9 mouse cellular contexts compared by ENCODE assay signal in the genomic region with DNA sequence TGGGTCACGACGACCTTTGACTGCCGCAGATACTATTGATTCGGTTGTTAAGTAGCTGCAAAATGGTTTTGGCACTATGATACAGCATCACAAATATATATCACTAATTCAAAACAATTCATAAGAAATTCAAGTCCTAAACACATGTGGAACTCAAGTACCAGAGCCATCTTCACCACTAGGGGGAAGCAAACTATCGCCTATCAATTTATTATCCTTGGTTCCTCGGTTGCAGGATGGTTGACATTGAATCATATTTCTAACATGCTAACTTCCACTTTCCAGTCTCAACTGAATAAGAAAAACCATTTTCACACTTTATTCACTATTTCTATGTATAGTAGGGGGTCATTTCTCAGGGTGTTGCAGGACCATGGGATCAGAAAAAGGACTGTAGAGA. TPM values are rescaled to one million over a fixed set of nuclear protein-coding genes. Genes with fewer than 3 reads are reported as not detected.
DNase-seq lines count a peak whose midpoint lies in the region; ATAC-seq and TF ChIP-seq lines count a peak whose summit lies in the region.
"Had no signal": no experiment of that assay in that cellular context is flagged by ENCODE, and none has a peak within 500 bp of the region (broad histone marks: within the 10 kb centered on the region; RNA-seq: fewer than 3 reads in every experiment).

No protein-coding gene starts in this region.

- no peaks in the 10 kb centered on the region for H3K9me3 ChIP-seq in E14TG2a.4 (ENCODE audit: low read length)
- no peaks in the 10 kb centered on the region for H3K9me3 ChIP-seq in midbrain, embryonic 16.5 days (replicated peaks; ENCODE audit: control insufficient read depth, low read length, poor library complexity, severe bottlenecking)

- no peak overlapping the region for H3K4me2 ChIP-seq in midbrain, embryonic 16.5 days (ENCODE audit: low read length)

- no peak overlapping the region for H3K4me3 ChIP-seq in kidney, adult 2 months (ENCODE audit: insufficient read depth, low read depth, low read length)
- no peak overlapping the region for H3K4me3 ChIP-seq in E14TG2a.4 (replicated peaks; ENCODE audit: low read length)
- H3K4me3 ChIP-seq in midbrain, embryonic 16.5 days (ENCODE audit: low read depth, low read length) = no peak overlapping the region

- peak; percentile 80 for DNase-seq in kidney, adult 2 months
- no peak for DNase-seq in kidney, adult 11 months
- DNase-seq in cerebellum, adult 11 months = peak; percentile 28
- peak; percentile 76 for DNase-seq in layer of hippocampus, adult 9-11 months
- DNase-seq in ovary, postnatal 10 days (ENCODE audit: low spot score) = no peak

- H3K9ac ChIP-seq in midbrain, embryonic 16.5 days (ENCODE audit: low read depth, low read length) = no peak overlapping the region

- H3K27ac ChIP-seq in kidney, adult 2 months (ENCODE audit: insufficient read depth, low read depth, low read length) = no peak overlapping the region
- no peak overlapping the region for H3K27ac ChIP-seq in midbrain, embryonic 16.5 days (ENCODE audit: low read length)

- TF ChIP-seq POLR2A in kidney, adult 2 months (IDR thresholded peaks at IDR 0.05; ENCODE audit: low read depth, low read length) = no peak

- TF ChIP-seq CTCF in kidney, adult 2 months (conservative IDR thresholded peaks at IDR 0.05; ENCODE audit: insufficient read depth, insufficient read length, low read depth, low read length) = peak; percentile 48
- TF ChIP-seq CTCF in E14TG2a.4 (conservative IDR thresholded peaks at IDR 0.05; ENCODE audit: low read length) = peak; percentile 71

- no peaks in the 10 kb centered on the region for H3K36me3 ChIP-seq in kidney, adult 2 months (ENCODE audit: control insufficient read depth, insufficient read depth, low read length)
- H3K36me3 ChIP-seq in E14TG2a.4 (ENCODE audit: insufficient read depth, low read length) = no peaks in the 10 kb centered on the region
- no peaks in the 10 kb centered on the region for H3K36me3 ChIP-seq in midbrain, embryonic 16.5 days (ENCODE audit: control insufficient read depth, insufficient read depth, low read length)

- peak; percentile 85 for ATAC-seq in granulocyte monocyte progenitor cell, adult 5-6 weeks (replicated peaks; ENCODE audit: poor library complexity, severe bottlenecking)
- ATAC-seq in midbrain, embryonic 16.5 days = peak; percentile 66; the same call in 1 of the 2 replicates

- H3K27me3 ChIP-seq in kidney, adult 2 months (replicated peaks; ENCODE audit: control insufficient read depth, insufficient read depth, low read length) = no peaks in the 10 kb centered on the region
- peaks cover 12% of the 10 kb centered on the region for H3K27me3 ChIP-seq in E14TG2a.4 (ENCODE audit: insufficient read depth, low read length)
- H3K27me3 ChIP-seq in midbrain, embryonic 16.5 days (ENCODE audit: control insufficient read depth, insufficient read depth, low read depth, low read length) = no peaks in the 10 kb centered on the region

- WGBS in kidney, adult 2 months = 20% methylated on average over 6 of the region's 6 CpGs
- 26% methylated on average over 6 of the region's 6 CpGs for WGBS in midbrain, embryonic 16.5 days

- H3K4me1 ChIP-seq in kidney, adult 2 months (ENCODE audit: control insufficient read depth, insufficient read depth, low read length) = no peaks in the 10 kb centered on the region
- no peaks in the 10 kb centered on the region for H3K4me1 ChIP-seq in E14TG2a.4 (replicated peaks; ENCODE audit: low read depth, low read length)
- no peaks in the 10 kb centered on the region; the same call in 1 of the 2 replicates for H3K4me1 ChIP-seq in midbrain, embryonic 16.5 days (ENCODE audit: control insufficient read depth, insufficient read depth, low read length)

RNA-seq across cellular contexts. Expression of a gene that starts 19.0 kb away (rescaled TPM):
- 93.2 and 96.5 TPM in 2 replicates for polyA plus RNA-seq in kidney, adult 2 months (2012; rRNA removed)
- 52.4 and 54.4 TPM in 2 replicates for total RNA-seq in granulocyte monocyte progenitor cell, adult 5-6 weeks (2014; fragmentation: Nextera tagmentation)
- total RNA-seq in granulocyte monocyte progenitor cell, adult 5-6 weeks (2017) = 59.8 and 68.8 TPM in 2 replicates
- 28.8 and 31.6 TPM in 2 replicates for polyA plus RNA-seq in midbrain, embryonic 16.5 days (2015; fragmentation: Nextera tagmentation; extraction: Ambion mirVana)

RNA-seq across cellular contexts. Expression of a gene that starts 20.7 kb away (rescaled TPM):
- polyA plus RNA-seq in kidney, adult 2 months (2012; rRNA removed) = not detected in 2 replicates
- not detected in 2 replicates for total RNA-seq in granulocyte monocyte progenitor cell, adult 5-6 weeks (2014; fragmentation: Nextera tagmentation)
- total RNA-seq in granulocyte monocyte progenitor cell, adult 5-6 weeks (2017) = not detected in 2 replicates
- polyA plus RNA-seq in midbrain, embryonic 16.5 days (2015; fragmentation: Nextera tagmentation; extraction: Ambion mirVana) = 0.33 TPM in 1 of 2 replicates, not detected in the other
- polyA plus RNA-seq: stomach, embryonic 16.5 days had no signal

RNA-seq across cellular contexts. Expression of a gene that starts 24.2 kb away (rescaled TPM):
- polyA plus RNA-seq in kidney, adult 2 months (2012; rRNA removed) = 415 and 434 TPM in 2 replicates
- 123 and 124 TPM in 2 replicates for total RNA-seq in granulocyte monocyte progenitor cell, adult 5-6 weeks (2014; fragmentation: Nextera tagmentation)
- 35.4 and 47.3 TPM in 2 replicates for total RNA-seq in granulocyte monocyte progenitor cell, adult 5-6 weeks (2017)
- polyA plus RNA-seq in midbrain, embryonic 16.5 days (2015; fragmentation: Nextera tagmentation; extraction: Ambion mirVana) = 112 and 127 TPM in 2 replicates

RNA-seq across cellular contexts. Expression of a gene that starts 45.8 kb away (rescaled TPM):
- 173 and 194 TPM in 2 replicates for polyA plus RNA-seq in kidney, adult 2 months (2012; rRNA removed)
- 78.5 and 86.0 TPM in 2 replicates for total RNA-seq in granulocyte monocyte progenitor cell, adult 5-6 weeks (2014; fragmentation: Nextera tagmentation)
- 48.9 and 57.0 TPM in 2 replicates for total RNA-seq in granulocyte monocyte progenitor cell, adult 5-6 weeks (2017)
- 265 and 266 TPM in 2 replicates for polyA plus RNA-seq in midbrain, embryonic 16.5 days (2015; fragmentation: Nextera tagmentation; extraction: Ambion mirVana)

Comparison
In these comparisons a context has a peak if more than half of its experiments do, and no peak if none do; other contexts are left out.
1. DNase-seq: peak in kidney, adult 2 months (single experiment), cerebellum, adult 11 months (single experiment) and layer of hippocampus, adult 9-11 months (single experiment); none in kidney, adult 11 months (single experiment) and ovary, postnatal 10 days (single experiment).